Mouse (Mus musculus) cerebellum, adult 2 months (tissue): ENCODE measurements around the gene Fcgr3.

Source experiments
- CTCF ChIP-seq: fragments of 200-500 bp; IDR thresholded peaks from 2 replicates; pipeline ENCODE4 v1.5.1; 2011; ENCODE audit warnings: low read depth, mild to moderate bottlenecking, control low read depth, low read length, moderate library complexity, borderline replicate concordance; ENCODE audit not compliant: insufficient read depth
- POLR2A ChIP-seq: fragments of 200-500 bp; IDR thresholded peaks from 2 replicates; pipeline ENCODE4 v1.6.1; 2011; ENCODE audit warnings: low read length, control low read depth, borderline replicate concordance; ENCODE audit not compliant: insufficient read depth

DNA sequence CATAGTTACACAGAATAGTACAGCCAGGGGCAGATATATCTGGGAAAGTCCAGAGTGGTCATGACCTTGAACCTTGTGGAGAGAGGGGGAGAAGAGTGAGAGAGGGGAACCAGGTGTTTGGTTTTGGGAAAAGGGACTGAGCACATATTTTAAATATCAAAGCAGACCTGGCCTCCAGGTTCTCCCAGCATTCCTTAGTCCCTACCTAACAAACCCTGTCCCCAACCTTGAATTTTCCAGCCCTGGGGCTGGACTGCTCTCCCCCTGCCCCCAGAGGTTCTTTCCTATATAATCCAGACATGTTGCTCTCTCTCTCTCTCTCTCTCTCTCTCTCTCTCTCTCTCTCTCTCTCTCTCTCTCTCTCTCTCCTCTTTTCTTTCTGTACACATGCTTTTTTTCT is 32.4 kb upstream of the Fcgr3 start:
- TF ChIP-seq POLR2A = no peak
- no peak for TF ChIP-seq CTCF
